Mouse (Mus musculus) myocyte (in vitro differentiated cells): ENCODE measurements at regions not wholly inside any gene's neighbourhood (a gene's known extent, or its start where the extent isn't known, plus 50 kb on each side); places are given as distances from the start of the nearest gene placed in this dataset.

Experiments
- CEBPB ChIP-seq: IDR thresholded peaks from 2 replicates; pipeline ENCODE4 v1.6.1; 2011; ENCODE audit warnings: mild to moderate bottlenecking, moderate library complexity; ENCODE audit not compliant: poor library complexity, insufficient read depth, severe bottlenecking
- E2F4 ChIP-seq: IDR thresholded peaks from one replicate; pipeline ENCODE4 v1.6.1; 2011; ENCODE audit warnings: mild to moderate bottlenecking, control low read depth, moderate library complexity; ENCODE audit not compliant: insufficient read depth
- POLR2A ChIP-seq: IDR thresholded peaks from one replicate; pipeline ENCODE4 v1.6.1; 2011; ENCODE audit warnings: low read depth, mild to moderate bottlenecking, control low read depth, moderate library complexity; ENCODE audit not compliant: insufficient read length
- USF1 ChIP-seq: IDR thresholded peaks from one replicate; pipeline ENCODE4 v1.6.1; 2011; ENCODE audit warnings: low read depth, mild to moderate bottlenecking, control low read depth, moderate library complexity

DNA sequence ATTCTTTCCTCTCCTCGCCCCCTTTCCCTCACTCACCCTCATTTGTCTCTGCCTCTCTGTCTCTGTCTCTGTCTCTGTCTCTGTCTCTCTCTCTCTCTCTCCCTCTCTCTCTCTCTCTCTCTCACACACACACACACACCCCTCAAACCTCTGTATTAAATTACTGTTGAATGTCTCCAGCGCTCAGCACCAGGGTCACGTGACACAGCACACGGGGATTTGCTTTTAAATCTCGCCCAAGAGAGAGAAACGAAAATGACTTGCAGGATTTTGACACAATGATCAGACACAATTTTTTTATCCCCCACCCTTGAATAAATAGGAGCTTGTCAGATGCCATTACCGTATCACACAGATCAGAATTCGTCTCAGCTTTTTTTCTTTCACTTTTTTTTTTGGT lies 125.2 kb downstream of the En1 start:
- no peak for TF ChIP-seq E2F4
- no peak for TF ChIP-seq CEBPB
- no peak for TF ChIP-seq POLR2A
- TF ChIP-seq USF1 = peak; percentile 83
